Mouse (Mus musculus): ENCODE measurements around the gene Olfr291.

Gene Olfr291

DNA sequence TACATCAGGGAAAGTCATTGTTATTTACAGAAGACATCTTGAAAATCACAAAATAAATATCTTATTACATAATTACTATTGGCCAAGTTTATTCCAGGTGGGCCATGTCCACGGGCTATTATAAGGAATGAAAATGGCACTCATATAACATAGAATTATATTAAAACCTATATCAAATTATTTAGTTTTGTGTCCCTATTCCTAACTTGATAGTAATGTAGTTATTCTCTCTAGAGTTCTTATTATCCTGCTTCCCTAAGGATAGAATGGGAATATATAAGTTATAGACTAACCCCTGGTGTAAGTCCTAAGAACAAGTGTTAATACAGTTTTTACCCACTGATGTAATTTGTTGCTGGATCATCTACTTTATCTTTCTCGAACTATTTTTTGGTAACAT lies at the start of gene Olfr291:
Gene Olfr291 (plus strand): TSS at position 301 of the 400 bp plus-strand sequence.
- DNase-seq (ENCODE audit: low spot score), result no peak

DNA sequence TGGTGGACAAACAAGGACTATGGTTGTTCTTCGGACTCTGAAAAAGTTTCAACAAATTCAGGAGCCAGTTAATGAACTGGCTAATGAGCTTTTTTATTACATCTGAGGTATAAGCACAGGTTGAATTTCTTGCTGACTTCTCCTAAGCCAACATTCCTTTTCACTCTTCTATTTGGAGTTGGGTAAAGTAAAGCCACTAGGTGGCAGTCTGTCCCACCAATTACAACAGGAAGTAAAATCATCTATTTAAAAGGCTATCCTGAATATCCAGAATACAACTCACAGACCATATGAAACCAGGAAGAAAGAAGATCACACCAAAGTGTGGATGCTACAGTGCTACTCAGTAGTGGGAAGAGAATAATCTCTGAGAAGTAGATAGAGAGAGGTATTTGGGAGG lies 48.1 kb upstream of the Olfr291 start:
- no peak for DNase-seq (ENCODE audit: low spot score)

DNA sequence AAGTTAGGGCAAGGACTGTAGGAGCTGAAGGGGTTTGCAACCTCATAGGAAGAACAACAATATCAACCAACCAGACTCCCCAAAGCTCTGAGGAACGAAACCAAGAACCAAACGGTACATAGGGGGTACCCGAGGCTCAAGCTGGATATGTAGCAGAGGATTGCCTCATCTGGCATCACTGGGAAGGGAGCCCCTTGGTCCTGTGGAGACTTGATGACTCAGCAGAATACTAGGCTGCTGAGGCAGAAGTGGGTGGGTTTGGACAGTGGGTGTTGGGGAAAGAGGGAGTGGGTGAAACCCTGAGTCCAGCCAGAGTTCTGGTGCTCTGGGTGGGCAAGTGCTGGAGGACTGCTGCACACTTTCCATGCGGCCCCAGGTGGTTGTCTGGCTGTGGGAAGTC lies 47.2 kb upstream of the Olfr291 start:
- DNase-seq (ENCODE audit: low spot score), result no peak

DNA sequence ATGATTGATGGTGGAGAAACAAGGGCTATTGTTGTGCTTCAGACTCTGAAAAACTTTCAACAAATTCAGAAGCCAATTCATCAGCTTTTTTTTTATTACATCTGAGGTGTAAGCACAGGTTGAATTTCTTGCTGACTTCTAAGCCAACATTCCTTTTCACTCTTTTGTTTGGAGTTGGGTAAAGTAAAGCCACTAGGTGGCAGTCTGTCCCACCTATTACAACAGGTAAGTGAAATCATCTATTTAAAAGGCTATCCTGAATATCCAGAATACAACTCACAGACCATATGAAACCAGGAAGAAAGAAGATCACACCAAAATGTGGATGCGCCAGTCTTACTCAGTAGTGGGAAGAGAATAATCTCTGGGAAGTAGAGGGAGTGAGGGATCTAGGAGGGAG lies 31.2 kb downstream of the Olfr291 start:
- DNase-seq (ENCODE audit: low spot score), result no peak
